Mouse (Mus musculus) thymus, postnatal 10 days (tissue): Measurements from ENCODE around the gene Zfp935.
"Not testable (repeated sequence)": the region's sequence is repeated elsewhere in the genome, so short reads cannot be mapped to it uniquely, and the experiment has no call there.

ENCODE experiments used
- DNase-seq, 2 experiments: peaks; one replicate each; pipeline ENCODE4 v3.0.0; 2021; ENCODE audit warnings: low spot score in 2 of 2

Zfp935 gene

DNA sequence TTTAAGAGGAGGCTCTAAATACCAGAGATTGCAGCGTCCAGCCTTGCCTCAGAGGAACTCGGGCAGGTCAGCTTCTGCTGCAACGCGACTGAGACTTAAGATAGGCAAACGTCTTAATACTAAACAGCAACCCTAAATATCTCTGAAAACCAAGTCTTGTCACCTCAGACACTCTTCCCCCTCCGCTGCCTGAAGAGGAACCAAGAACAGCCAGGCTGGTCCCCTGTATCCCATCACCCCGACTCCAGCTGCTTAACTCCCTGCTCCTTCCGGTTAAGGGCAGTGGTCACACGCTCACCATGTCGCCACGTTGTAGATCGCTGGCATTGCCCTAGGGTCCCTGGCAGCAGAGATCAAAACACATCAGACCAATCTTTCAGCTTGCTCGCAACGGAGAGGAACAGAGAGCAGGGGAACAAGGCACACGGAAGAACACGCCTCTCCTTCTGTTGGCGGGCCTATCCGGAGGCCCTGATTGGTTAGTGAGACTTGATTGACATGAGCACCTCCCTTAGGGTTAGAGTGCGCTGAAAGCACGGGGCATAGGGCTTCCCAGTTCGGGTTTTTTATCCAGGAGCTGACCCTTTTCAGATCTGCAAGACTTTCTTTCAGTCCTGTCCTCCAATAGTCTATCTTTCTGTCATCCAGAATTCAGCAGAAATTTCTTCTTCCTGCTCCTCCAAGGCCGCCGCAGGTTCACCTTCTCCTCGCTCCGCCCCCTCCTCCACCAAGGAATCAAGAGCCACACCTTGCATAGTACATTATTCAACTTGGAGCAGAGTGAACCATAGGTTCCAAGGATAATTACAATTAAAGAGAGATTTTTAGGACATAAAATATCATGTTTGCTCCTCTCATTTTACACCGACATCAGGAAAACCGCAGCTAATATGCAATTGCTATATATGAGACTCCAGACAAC is at the start of gene Zfp935:
Gene Zfp935, minus strand, starts transcription at position 323 of the 922 bp plus-strand sequence.
- peak; percentile 59 to 70 for DNase-seq

DNA sequence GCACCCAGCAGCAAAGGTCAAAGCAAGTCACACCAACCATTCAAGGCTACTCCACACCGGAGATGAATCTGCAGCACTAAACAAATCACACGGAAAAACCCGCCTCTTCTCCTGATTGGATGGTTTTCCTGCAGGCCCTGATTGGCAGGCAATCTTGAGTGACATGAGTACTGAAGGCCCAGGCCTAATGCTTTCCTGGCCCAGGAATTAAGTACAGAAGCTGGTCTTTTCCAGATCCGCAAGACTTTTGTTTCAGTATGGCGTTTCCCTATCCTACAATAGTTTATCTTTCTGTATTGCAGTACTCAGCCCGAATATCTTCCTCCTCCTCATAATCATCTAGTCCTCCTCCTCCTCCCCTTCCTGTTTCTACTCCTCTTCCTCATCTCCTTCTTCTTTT is 12.8 kb upstream of the Zfp935 start, which contains the start of gene Zfp934:
Gene Zfp934, minus strand, starts transcription at position 101 of the 400 bp plus-strand sequence.
- not testable (repeated sequence) for DNase-seq

DNA sequence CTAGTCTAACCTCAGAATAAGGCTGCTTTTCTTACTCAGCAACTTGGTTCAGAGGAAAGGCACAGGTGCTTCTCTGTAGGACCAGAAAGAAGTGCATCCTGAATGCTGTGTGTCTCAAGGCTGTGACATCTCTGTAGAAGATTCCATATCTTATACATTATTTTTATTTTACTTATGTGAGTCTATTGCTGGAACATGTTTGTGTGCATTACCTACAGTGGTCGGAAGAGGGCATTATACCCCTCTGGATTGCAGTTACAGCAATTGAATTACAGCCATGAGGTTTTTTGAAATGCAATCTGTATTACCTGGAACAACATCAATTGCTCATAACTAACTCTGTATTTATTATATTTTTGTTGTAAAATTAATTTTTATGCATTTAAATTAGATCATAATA is 3.4 kb upstream of the Zfp935 start:
- peak in 1 of 2 experiments; percentile 8 for DNase-seq

- DNase-seq = not testable (repeated sequence)
These were observed 28.2 kb downstream of the Zfp935 start for GRCm38 (mm10) chr13:62530129-62530528.

GRCm38 (mm10) chr13:62510641-62511420 is 47.5 kb downstream of the Zfp935 start:
- not testable (repeated sequence) for DNase-seq

GRCm38 (mm10) chr13:62472661-62473060 is 85.7 kb downstream of the Zfp935 start:
- DNase-seq = not testable (repeated sequence)

GRCm38 (mm10) chr13:62469947-62470346 is 88.4 kb downstream of the Zfp935 start:
- peak; percentile 23 to 62 for DNase-seq

DNA sequence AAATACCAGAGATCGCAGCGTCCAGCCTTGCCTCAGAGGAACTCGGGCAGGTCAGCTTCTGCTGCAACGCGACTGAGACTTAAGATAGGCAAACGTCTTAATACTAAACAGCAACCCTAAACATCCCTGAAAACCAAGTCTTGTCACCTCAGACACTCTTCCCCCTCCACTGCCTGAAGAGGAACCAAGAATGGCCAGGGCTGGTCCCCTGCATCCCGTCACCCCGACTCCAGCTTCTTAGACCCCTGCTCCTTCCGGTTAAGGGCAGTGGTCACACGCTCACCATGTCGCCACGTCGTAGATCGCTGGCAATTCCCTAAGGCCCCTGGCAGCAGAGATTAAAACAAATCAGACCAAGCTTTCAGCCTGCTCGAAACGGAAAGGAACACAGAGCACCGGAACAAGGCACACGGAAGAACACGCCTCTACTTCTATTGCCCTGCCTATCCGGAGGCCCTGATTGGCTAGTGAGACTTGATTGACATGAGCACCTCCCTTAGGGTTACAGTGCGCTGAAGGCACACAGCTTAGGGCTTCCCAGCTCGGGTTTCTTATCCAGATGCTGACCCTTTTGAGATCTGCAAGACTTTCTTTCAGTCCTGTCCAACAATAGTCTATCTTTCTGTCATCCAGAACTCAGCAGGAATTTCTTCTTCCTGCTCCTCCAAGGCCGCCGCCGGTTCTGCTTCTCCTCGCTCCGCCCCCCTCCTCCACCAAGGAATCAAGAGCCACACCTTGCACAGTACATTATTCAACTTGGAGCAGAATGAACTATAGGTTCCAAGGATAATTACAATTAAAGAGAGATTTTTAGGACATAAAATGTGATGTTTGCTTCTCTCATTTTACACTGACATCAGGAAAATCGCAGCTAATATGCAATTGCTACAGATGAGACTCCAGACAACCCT is 91.6 kb downstream of the Zfp935 start, which contains the start of gene Gm49359:
Gene Gm49359, minus strand, starts transcription at position 409 of the 911 bp plus-strand sequence.
- peak; percentile 86 for DNase-seq
